ENCODE assay signal across 10 mouse cellular contexts in genomic region chr2:7529637-7530036, GRCm38 (mm10). TPM values are rescaled to one million over a fixed set of nuclear protein-coding genes. Genes with fewer than 3 reads are reported as not detected.
DNase-seq lines count a peak whose midpoint lies in the region; ATAC-seq and TF ChIP-seq lines count a peak whose summit lies in the region.
"Had no signal": no experiment of that assay in that cellular context is flagged by ENCODE, and none has a peak within 500 bp of the region (broad histone marks: within the 10 kb centered on the region; RNA-seq: fewer than 3 reads in every experiment).

No protein-coding gene starts in this region.

- no peak overlapping the region for H3K4me2 ChIP-seq in midbrain, embryonic 15.5 days

- no peaks in the 10 kb centered on the region for H3K27me3 ChIP-seq in midbrain, embryonic 15.5 days (replicated peaks)

- H3K9me3 ChIP-seq in midbrain, embryonic 15.5 days: no peaks in the 10 kb centered on the region

- H3K36me3 ChIP-seq in midbrain, embryonic 15.5 days (replicated peaks): no peaks in the 10 kb centered on the region

- H3K27ac ChIP-seq in layer of hippocampus, adult 2 months: peak overlapping the region; percentile 76; the same call in 1 of the 2 replicates
- H3K27ac ChIP-seq in midbrain, embryonic 15.5 days: peak overlapping the region; percentile 81

- no peak overlapping the region for H3K9ac ChIP-seq in midbrain, embryonic 15.5 days

- 48% methylated on average over 5 of the region's 5 CpGs for WGBS in midbrain, embryonic 15.5 days

- no peak for TF ChIP-seq CTCF in layer of hippocampus, adult 2 months (conservative IDR thresholded peaks at IDR 0.05)

- ATAC-seq in midbrain, embryonic 15.5 days (replicated peaks): no peak
- no peak for ATAC-seq in CD4-positive, CD25-positive, alpha-beta regulatory T cell, adult 4 months

- peaks cover 37% of the 10 kb centered on the region for H3K4me1 ChIP-seq in midbrain, embryonic 15.5 days

- H3K4me3 ChIP-seq in layer of hippocampus, adult 2 months: no peak overlapping the region
- H3K4me3 ChIP-seq in midbrain, embryonic 15.5 days: no peak overlapping the region

- DNase-seq in layer of hippocampus, adult 2 months (ENCODE audit: low spot score in 2 of 2): peak; percentile 18 to 53
- DNase-seq in layer of hippocampus, postnatal 25 days (ENCODE audit: extremely low spot score in 1 of 2, low spot score in 1 of 2): no peak
- peak; percentile 43 for DNase-seq in Muller cell, postnatal 12 days (ENCODE audit: inconsistent ontology term)
- DNase-seq in embryo, embryonic 11 days: peak; percentile 22
- DNase-seq in cerebellum, adult 9-10 months: no peak
- DNase-seq in kidney, postnatal 14 days: no peak
- DNase-seq: adrenal gland, postnatal 14 days; cerebellum, postnatal 10 days had no signal

RNA-seq across cellular contexts. Expression of gene Celf2, which starts 20.3 kb away (rescaled TPM):
- 100 to 1,000 TPM; 500 to 535 TPM for total RNA-seq in layer of hippocampus, adult 2 months (2021)
- 100 to 1,000 TPM; 405 to 532 TPM for total RNA-seq in layer of hippocampus, postnatal 25 days (2021)
- polyA plus RNA-seq in midbrain, embryonic 15.5 days (2015; fragmentation: Nextera tagmentation; extraction: Ambion mirVana): 185 and 190 TPM in 2 replicates
- 100 to 1,000 TPM; 207 to 227 TPM for polyA plus RNA-seq in CD4-positive, CD25-positive, alpha-beta regulatory T cell, adult 4 months (2017; shearing (Covaris generic))

Comparison
In these comparisons a context has a peak if more than half of its experiments do, and no peak if none do; other contexts are left out.
1. DNase-seq: peak in layer of hippocampus, adult 2 months (2 of 2), Muller cell, postnatal 12 days (single experiment) and embryo, embryonic 11 days (single experiment); none in layer of hippocampus, postnatal 25 days (0 of 2), cerebellum, adult 9-10 months (single experiment) and kidney, postnatal 14 days (single experiment).